Mouse (Mus musculus): ENCODE data around the gene 4931423N10Rik. TPM values are rescaled to one million over a fixed set of nuclear protein-coding genes. Genes with fewer than 3 reads are reported as not detected.
A peak's percentile ranks its signal among the peaks of the same experiment; 100 is the strongest.
"Not testable (repeated sequence)": the region's sequence is repeated elsewhere in the genome, so short reads cannot be mapped to it uniquely, and the experiment has no call there.

Gene 4931423N10Rik
- not detected for total RNA-seq (2021)
- long read RNA-seq, experiment 1, result 0 reads
- long read RNA-seq, experiment 2, result 0 reads

DNA sequence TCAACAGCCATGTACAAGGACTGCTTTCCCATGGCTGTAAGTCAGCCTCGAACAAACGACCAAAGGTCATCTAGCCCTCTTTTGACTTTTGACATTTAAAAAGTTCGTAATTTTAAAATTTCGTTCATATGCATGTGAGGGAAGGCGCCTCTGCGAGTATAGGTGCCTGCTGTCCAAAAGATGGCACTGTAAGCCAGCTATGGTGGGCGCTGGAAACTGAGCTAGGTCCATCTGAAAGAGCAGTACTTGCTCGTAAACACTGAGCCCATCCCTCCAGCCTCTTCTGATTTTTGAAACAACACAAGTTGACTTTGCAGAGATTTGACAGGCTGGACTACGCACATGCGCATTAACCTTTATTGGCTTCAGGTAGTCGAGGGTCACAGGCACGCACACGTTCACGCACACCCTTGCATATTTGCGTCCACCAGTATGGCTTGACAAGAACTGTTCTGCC lies at the start of gene 4931423N10Rik:
TSS of gene 4931423N10Rik (plus strand) at position 407 of the 457 bp plus-strand sequence.
- intact Hi-C loops (cut with DNase I), result no loop called here
- no peak for DNase-seq

GRCm38 (mm10) chr2:23172305-23172704 lies 35.0 kb upstream of the 4931423N10Rik start:
- DNase-seq, result no peak
- intact Hi-C loops (cut with DNase I), result no loop called here

- no peak for DNase-seq
- intact Hi-C loops (cut with DNase I), result loop anchor here (10.0 kb wide), 1 partner anchor 260 kb away; no protein-coding TSS in a partner anchor
Observed at GRCm38 (mm10) chr2:23194366-23194765, 12.9 kb upstream of the 4931423N10Rik start.

DNA sequence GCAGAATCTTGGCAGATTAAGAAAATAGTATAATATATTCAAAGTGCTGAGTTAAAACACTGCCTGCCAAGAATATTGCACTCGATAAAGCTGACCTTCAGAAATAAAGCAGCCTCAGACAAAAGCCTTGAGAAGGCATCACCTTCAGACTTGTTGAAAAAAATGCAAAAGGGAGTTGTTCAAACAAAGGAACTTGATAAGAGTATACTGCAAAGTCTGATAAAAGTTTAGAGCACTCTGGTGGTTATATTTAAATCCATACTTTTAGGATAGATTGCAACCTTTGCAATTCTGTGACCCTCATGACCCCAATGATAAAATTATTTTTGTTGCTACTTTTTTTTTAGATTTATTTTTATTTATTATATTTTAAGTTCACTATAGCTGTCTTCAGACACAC lies 6.2 kb upstream of the 4931423N10Rik start:
- no peak for DNase-seq
- intact Hi-C loops (cut with DNase I), result no loop called here

- DNase-seq, result peak in 1 of 2 experiments; percentile 4
- intact Hi-C loops (cut with DNase I), result no loop called here
Observed at GRCm38 (mm10) chr2:23202900-23203670, 4.2 kb upstream of the 4931423N10Rik start.

DNA sequence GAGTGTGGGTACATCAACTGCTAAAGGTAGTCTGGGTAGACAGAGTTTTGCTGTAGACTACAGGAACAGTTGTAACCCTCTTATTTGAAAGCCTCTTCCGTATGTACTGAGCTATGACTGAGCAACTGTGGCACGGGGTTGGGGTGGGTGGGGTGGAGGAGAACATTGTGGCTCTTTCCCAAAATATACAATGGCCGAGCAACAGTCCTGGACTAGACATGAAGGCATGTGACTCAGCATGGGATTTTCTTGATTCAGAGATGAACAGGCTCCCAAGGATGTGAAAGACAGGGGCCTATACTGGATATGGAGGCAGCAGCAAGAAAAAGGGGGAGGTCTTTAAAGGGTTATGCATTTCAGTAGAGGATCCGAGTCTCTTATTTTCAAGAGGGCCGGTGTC lies 6.4 kb downstream of the 4931423N10Rik start:
- no peak for DNase-seq
- intact Hi-C loops (cut with DNase I), result no loop called here

DNA sequence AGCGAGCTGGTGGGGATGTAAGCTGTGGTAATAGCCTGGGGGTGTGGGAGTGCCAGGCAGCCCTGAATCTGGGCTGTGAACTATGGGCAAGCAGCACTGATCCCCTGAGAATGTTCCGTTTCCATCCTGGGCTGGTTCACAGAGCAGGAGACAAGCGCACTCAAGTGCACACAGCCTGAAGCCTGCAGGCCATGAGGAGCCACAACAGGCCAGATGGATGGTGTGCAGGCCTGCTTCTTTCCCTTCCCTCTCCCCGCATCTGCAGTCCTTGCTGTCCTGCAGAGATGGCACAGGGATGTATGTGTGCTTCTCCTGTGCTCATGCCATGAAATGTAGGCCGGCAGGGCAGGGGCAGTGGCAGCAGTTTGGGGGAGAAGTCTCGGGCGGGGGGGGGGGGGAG lies 17.9 kb downstream of the 4931423N10Rik start:
- DNase-seq, result no peak
- intact Hi-C loops (cut with DNase I), result no loop called here

DNA sequence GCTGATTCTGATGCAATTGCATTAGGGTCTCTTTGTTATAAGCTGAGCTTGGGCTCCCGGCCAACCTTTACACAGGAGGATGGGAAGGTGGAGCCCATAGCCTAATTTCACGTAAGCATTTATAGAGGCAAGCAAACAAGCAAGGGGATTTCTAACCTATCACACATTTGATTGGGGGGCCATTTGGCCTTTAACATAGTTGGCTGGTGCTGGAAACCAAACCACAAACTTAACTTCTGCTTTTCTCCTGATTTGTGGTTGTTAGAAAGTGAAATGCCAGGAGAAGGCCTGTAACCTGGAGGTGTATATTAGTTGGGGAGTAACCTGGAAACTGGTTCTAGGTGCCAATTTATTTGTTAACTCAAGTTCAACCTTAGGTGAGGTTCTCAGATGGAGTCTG lies 21.2 kb downstream of the 4931423N10Rik start:
- intact Hi-C loops (cut with DNase I), result no loop called here
- no peak for DNase-seq

- intact Hi-C loops (cut with DNase I), result no loop called here
- peak; percentile 3 to 10 for DNase-seq
Observed at GRCm38 (mm10) chr2:23234065-23234773, 26.9 kb downstream of the 4931423N10Rik start.

GRCm38 (mm10) chr2:23290991-23291390 lies 83.7 kb downstream of the 4931423N10Rik start:
- peak in 1 of 2 experiments; percentile 48 for DNase-seq

DNA sequence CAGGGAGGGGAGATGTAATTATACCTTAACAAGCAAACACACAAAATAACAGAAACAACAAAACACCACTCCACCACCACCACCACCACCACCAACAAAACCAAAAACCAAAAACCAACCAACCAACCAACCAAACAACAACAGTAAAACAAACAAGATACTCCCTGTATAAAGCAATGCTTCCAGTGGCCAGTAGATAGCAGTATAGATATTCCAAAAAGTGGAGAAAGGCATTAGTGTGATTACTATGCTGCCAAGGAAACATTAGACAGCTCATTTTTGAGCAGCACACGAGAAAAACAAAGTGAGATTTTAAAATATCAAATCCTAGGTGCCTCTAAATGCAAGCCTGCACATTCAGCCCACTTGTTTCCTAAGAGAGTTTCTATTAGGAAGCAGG lies 107.6 kb downstream of the 4931423N10Rik start:
- DNase-seq, result no peak

More at GRCm38 (mm10) chr2:23290991-23291390, 83.7 kb downstream of the 4931423N10Rik start:
- intact Hi-C loops (cut with DNase I), result not testable (repeated sequence)

More for the DNA sequence above, 107.6 kb downstream of the 4931423N10Rik start:
- intact Hi-C loops (cut with DNase I), result no loop called here

Other genes starting within 250 kb of the 4931423N10Rik start
- 10 to 100 TPM; 29.0 to 32.6 TPM for gene Abi1, start 167.2 kb upstream of the 4931423N10Rik start, total RNA-seq (2021)
- 10 to 100 TPM; 30.3 to 30.9 TPM for gene Acbd5, start 139.3 kb upstream of the 4931423N10Rik start, total RNA-seq (2021)
- gene Mastl, start 51.5 kb upstream of the 4931423N10Rik start, total RNA-seq (2021), result 1 to 10 TPM in 1 of 2 experiments, under 1 TPM in 1; 0.84 to 1.8 TPM
- gene Yme1l1, start 51.1 kb upstream of the 4931423N10Rik start, total RNA-seq (2021), result 10 to 100 TPM; 65.2 to 66.8 TPM
- not detected for gene Nxph2, start 113.8 kb downstream of the 4931423N10Rik start, total RNA-seq (2021)